Mouse (Mus musculus): ENCODE measurements at regions not wholly inside any gene's neighbourhood (a gene's known extent, or its start where the extent isn't known, plus 50 kb on each side); places are given as distances from the start of the nearest gene placed in this dataset.

- DNase-seq, result peak in 1 of 2 experiments; percentile 1
- TF ChIP-seq POLR2A (IDR thresholded peaks at IDR 0.05; ENCODE audit: borderline replicate concordance, insufficient read depth, low read length) (no peak), CTCF (IDR thresholded peaks at IDR 0.05; ENCODE audit: borderline replicate concordance, insufficient read depth, low read depth, low read length) (no peak)
- Histone ChIP-seq H3K4me1 (ENCODE audit: control insufficient read depth, insufficient read depth, low read length) (no peaks in the 10 kb centered on the region), H3K27me3 (ENCODE audit: control insufficient read depth, insufficient read depth, low read length) (no peaks in the 10 kb centered on the region), H3K27ac (ENCODE audit: insufficient read depth, low read length) (no peak overlapping the region), H3K4me3 (replicated peaks; ENCODE audit: insufficient read depth, low read depth, low read length) (no peak overlapping the region)
- WGBS, result 32% methylated on average over 1 of the region's 1 CpGs
Observed at GRCm38 (mm10) chr12:95631029-95631428, 61.0 kb upstream of the Flrt2 start.

DNA sequence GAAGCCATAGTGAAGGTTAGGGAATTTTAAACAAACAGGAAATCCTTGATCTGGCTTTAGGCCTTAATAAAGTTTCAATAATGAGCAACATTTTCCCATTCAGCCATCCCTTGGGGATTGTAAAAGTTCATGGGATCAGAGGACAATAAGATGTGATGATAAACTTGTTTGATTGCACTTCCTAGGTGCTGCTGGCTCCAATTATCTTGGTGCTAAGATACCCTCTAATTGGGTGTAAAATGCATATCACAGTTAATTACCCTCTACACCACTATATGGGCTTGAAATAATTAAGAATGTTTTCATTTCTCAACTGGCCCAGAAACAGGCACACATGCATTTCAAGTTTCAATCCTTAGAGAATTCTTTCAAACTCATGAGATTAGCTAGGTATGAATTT is 55.4 kb upstream of the Flrt2 start:
- H3K4me1 ChIP-seq (ENCODE audit: control insufficient read depth, insufficient read depth, low read length), result no peaks in the 10 kb centered on the region
- no peak overlapping the region for H3K4me3 ChIP-seq (replicated peaks; ENCODE audit: insufficient read depth, low read depth, low read length)
- H3K27ac ChIP-seq (ENCODE audit: insufficient read depth, low read length), result no peak overlapping the region
- H3K27me3 ChIP-seq (ENCODE audit: control insufficient read depth, insufficient read depth, low read length), result no peaks in the 10 kb centered on the region
- DNase-seq, result no peak
- TF ChIP-seq POLR2A (IDR thresholded peaks at IDR 0.05; ENCODE audit: borderline replicate concordance, insufficient read depth, low read length), result no peak
- no peak for TF ChIP-seq CTCF (IDR thresholded peaks at IDR 0.05; ENCODE audit: borderline replicate concordance, insufficient read depth, low read depth, low read length)

- TF ChIP-seq POLR2A (IDR thresholded peaks at IDR 0.05; ENCODE audit: borderline replicate concordance, insufficient read depth, low read length), result no peak
- TF ChIP-seq CTCF (IDR thresholded peaks at IDR 0.05; ENCODE audit: borderline replicate concordance, insufficient read depth, low read depth, low read length), result no peak
- Histone ChIP-seq H3K4me1 (ENCODE audit: control insufficient read depth, insufficient read depth, low read length) (no peaks in the 10 kb centered on the region), H3K27me3 (ENCODE audit: control insufficient read depth, insufficient read depth, low read length) (no peaks in the 10 kb centered on the region), H3K27ac (ENCODE audit: insufficient read depth, low read length) (no peak overlapping the region), H3K4me3 (replicated peaks; ENCODE audit: insufficient read depth, low read depth, low read length) (no peak overlapping the region)
- no peak for DNase-seq
Observed at GRCm38 (mm10) chr12:95639892-95640291, 52.1 kb upstream of the Flrt2 start.

GRCm38 (mm10) chr12:95641628-95642027 is 50.4 kb upstream of the Flrt2 start:
- no peaks in the 10 kb centered on the region for H3K4me1 ChIP-seq (ENCODE audit: control insufficient read depth, insufficient read depth, low read length)
- no peak for DNase-seq
- no peaks in the 10 kb centered on the region for H3K27me3 ChIP-seq (ENCODE audit: control insufficient read depth, insufficient read depth, low read length)
- TF ChIP-seq CTCF (IDR thresholded peaks at IDR 0.05; ENCODE audit: borderline replicate concordance, insufficient read depth, low read depth, low read length), result no peak
- no peak for TF ChIP-seq POLR2A (IDR thresholded peaks at IDR 0.05; ENCODE audit: borderline replicate concordance, insufficient read depth, low read length)
- H3K4me3 ChIP-seq (replicated peaks; ENCODE audit: insufficient read depth, low read depth, low read length), result no peak overlapping the region
- no peak overlapping the region for H3K27ac ChIP-seq (ENCODE audit: insufficient read depth, low read length)
